Mouse (Mus musculus): Measurements from ENCODE around the gene Adgrl3.

GRCm38 (mm10) chr5:81566577-81566976 is 546.6 kb downstream of the Adgrl3 start:
- TF ChIP-seq CTCF (IDR thresholded peaks at IDR 0.05; ENCODE audit: low read depth) (no peak), EP300 (IDR thresholded peaks at IDR 0.05; ENCODE audit: low read depth) (no peak)
